Mouse (Mus musculus): ENCODE data around the gene Sf1. TPM values are rescaled to one million over a fixed set of nuclear protein-coding genes. Genes with fewer than 3 reads are reported as not detected.

Gene Sf1
- total and polyA plus RNA-seq, 2 experiments from 2014 or later = 38.3 to 41.8 TPM

DNA sequence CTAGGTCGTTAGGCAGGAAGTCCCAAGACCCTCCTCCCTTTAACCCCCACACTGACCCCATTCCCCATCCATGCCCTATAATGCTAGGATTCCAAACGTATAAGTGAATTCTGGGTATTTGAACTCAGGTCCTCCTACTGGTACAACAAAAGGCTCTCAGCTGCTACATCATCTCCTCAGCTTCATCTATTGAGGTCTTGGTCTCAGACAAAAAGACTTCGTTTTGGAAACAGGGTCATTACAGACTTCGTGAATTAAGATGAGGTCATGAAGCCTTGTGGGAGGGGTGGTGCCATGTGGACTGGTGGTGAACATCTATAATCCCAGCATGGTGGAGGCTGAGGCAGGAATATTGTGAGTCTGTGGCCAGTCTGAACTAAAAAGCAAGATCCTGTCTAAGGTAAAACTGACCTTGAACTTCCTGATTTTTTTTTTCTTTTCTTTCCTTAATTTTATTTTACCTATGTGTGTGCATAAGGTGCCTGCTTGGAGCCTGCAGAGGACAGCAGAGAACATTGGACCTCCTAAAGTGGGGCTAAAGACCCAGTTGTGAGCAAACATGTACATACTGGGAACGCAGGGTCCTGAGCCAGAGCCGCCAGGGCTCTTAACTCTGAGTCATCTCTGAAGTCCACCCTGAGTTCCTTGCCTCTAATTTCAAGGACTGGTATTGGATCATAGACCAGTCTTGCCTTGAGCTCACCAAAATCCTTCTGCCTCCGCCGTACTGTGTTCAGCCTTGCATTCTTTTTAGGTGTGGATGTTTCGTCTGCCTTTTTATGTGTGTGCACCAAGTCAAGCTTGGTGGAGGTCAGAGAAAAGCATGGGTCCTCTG, 29.5 kb upstream of the Sf1 start:
- 64% methylated on average over 9 of the region's 9 CpGs for WGBS
- H3K9ac ChIP-seq (replicated peaks; ENCODE audit: low read depth, low read length) = no peak overlapping the region
- no peaks in the 10 kb centered on the region for H3K27me3 ChIP-seq (ENCODE audit: control insufficient read depth, insufficient read depth, low read length)
- H3K4me2 ChIP-seq (ENCODE audit: low read depth, low read length) = peak overlapping the region; percentile 97
- H3K4me1 ChIP-seq (ENCODE audit: control insufficient read depth, insufficient read depth) = peaks cover 18% of the 10 kb centered on the region
- no peak for TF ChIP-seq EP300 (IDR thresholded peaks at IDR 0.05; ENCODE audit: low read depth)
- TF ChIP-seq CTCF (IDR thresholded peaks at IDR 0.05; ENCODE audit: low read depth) = no peak
- peak overlapping the region; percentile 79 for H3K27ac ChIP-seq (ENCODE audit: low read depth)
- peaks cover 22% of the 10 kb centered on the region for H3K36me3 ChIP-seq (replicated peaks; ENCODE audit: control insufficient read depth, insufficient read depth, low read length)
- H3K9me3 ChIP-seq (replicated peaks; ENCODE audit: control insufficient read depth, low read length) = no peaks in the 10 kb centered on the region
- DNase-seq (ENCODE audit: low spot score) (no peak), ATAC-seq (ENCODE audit: insufficient read depth, low read depth) (0 out of 2 replicates have a peak, but pooled peaks have one; percentile 0)
- H3K4me3 ChIP-seq (ENCODE audit: low read depth, low read length) = no peak overlapping the region

DNA sequence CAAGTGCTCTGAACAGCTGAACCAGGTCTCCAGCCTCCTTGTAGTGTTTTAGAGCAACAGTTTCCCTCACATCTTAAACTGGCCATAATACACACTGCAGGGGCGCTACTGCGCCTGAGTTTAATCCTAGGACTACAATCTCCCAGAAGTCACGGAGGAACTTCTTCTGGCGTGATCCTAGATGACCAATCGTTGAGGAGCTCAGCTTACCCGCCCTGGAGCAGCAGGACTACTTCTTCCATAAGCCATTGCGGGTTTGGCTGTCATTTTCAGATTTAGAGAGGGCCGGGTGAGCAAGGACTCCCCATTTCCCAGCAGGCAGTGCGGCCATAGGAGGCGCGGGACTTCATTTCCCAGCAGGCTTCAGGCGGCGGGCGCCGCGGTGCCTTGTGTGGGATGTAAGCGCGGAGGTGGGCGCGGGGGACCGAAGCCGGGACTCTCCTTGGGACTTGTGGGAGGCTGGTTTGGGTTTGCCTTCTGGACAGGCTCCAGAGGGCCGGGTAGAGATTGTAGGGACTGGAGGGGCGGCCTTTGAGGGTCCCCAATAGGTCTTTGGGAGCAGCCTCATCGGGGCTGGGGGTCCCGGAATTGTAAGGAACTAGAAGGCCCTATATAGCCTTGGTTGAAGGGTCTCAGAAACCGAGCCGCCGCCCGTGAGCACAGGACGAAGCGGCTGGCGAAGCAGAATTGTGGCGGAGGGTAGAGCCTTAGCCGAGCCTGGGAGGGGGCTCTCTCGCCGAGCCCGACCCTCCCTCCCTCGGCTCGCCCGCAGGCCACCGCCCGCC, 28.6 kb upstream of the Sf1 start, which contains the start of gene Men1:
TSS of gene Men1 (plus strand) at position 307 of the 785 bp plus-strand sequence.
- H3K27ac ChIP-seq (ENCODE audit: low read depth) = peak within 1 kb of the TSS; percentile 79
- WGBS = under 1% methylated on average over 35 of the region's 43 CpGs

DNA sequence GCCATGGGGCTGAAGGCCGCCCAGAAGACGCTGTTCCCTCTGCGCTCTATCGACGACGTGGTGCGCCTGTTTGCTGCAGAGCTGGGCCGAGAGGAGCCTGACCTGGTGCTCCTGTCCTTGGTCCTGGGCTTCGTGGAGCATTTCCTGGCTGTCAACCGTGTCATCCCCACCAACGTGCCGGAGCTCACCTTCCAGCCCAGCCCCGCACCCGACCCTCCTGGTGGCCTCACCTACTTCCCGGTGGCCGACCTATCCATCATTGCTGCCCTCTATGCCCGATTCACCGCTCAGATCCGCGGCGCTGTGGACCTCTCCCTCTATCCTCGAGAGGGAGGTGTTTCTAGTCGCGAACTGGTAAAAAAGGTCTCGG, 28.0 kb upstream of the Sf1 start:
- Histone ChIP-seq H3K4me3 (ENCODE audit: low read depth, low read length) (peak overlapping the region; percentile 78), H3K27me3 (ENCODE audit: control insufficient read depth, insufficient read depth, low read length) (no peaks in the 10 kb centered on the region), H3K4me2 (ENCODE audit: low read depth, low read length) (peak overlapping the region; percentile 97), H3K27ac (ENCODE audit: low read depth) (peak overlapping the region; percentile 33), H3K36me3 (replicated peaks; ENCODE audit: control insufficient read depth, insufficient read depth, low read length) (peaks cover 34% of the 10 kb centered on the region), H3K9me3 (replicated peaks; ENCODE audit: control insufficient read depth, low read length) (no peaks in the 10 kb centered on the region), H3K9ac (replicated peaks; ENCODE audit: low read depth, low read length) (peak overlapping the region; percentile 65), H3K4me1 (ENCODE audit: control insufficient read depth, insufficient read depth) (peaks cover 20% of the 10 kb centered on the region)
- no peak for DNase-seq (ENCODE audit: low spot score)
- peak; percentile 7; the same call in 1 of the 2 replicates for ATAC-seq (ENCODE audit: insufficient read depth, low read depth)
- TF ChIP-seq CTCF (IDR thresholded peaks at IDR 0.05; ENCODE audit: low read depth) = no peak
- TF ChIP-seq EP300 (IDR thresholded peaks at IDR 0.05; ENCODE audit: low read depth) = no peak
- WGBS = 0% methylated on average over 21 of the region's 25 CpGs

More for the DNA sequence above, 28.6 kb upstream of the Sf1 start, which contains the start of gene Men1:
- H3K36me3 ChIP-seq (replicated peaks; ENCODE audit: control insufficient read depth, insufficient read depth, low read length) = peaks cover 31% of the 10 kb centered on the region
- no peaks in the 10 kb centered on the region for H3K9me3 ChIP-seq (replicated peaks; ENCODE audit: control insufficient read depth, low read length)
- no peaks in the 10 kb centered on the region for H3K27me3 ChIP-seq (ENCODE audit: control insufficient read depth, insufficient read depth, low read length)
- peaks cover 18% of the 10 kb centered on the region for H3K4me1 ChIP-seq (ENCODE audit: control insufficient read depth, insufficient read depth)
- H3K9ac ChIP-seq (replicated peaks; ENCODE audit: low read depth, low read length) = peak within 1 kb of the TSS; percentile 65
- peak; percentile 40; the same call in 1 of the 2 replicates for TF ChIP-seq CTCF (IDR thresholded peaks at IDR 0.05; ENCODE audit: low read depth)
- no peak for TF ChIP-seq EP300 (IDR thresholded peaks at IDR 0.05; ENCODE audit: low read depth)
- peak within 1 kb of the TSS; percentile 97 for H3K4me2 ChIP-seq (ENCODE audit: low read depth, low read length)
- ATAC-seq (ENCODE audit: insufficient read depth, low read depth) (peak; percentile 93), DNase-seq (ENCODE audit: low spot score) (peak; percentile 99)
- H3K4me3 ChIP-seq (ENCODE audit: low read depth, low read length) = peak within 1 kb of the TSS; percentile 78

DNA sequence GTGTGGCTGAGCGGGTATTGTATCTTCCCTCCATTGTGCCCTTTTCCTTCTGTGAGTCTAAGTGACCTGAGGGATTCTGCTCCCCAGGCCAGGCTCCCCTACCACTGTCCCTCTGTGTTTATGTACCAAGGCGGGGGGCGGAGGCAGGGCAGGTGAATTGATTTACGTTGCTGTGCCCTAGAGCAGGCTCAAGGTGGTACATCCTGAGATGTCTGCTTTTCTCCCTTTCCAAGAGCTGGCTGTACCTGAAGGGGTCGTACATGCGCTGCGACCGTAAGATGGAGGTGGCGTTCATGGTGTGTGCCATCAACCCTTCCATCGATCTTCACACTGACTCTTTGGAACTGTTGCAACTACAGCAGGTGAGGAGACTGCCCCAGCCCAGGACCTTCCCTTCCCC, 26.6 kb upstream of the Sf1 start:
- ATAC-seq (ENCODE audit: insufficient read depth, low read depth) (no peak), DNase-seq (ENCODE audit: low spot score) (no peak)
- Histone ChIP-seq H3K4me2 (ENCODE audit: low read depth, low read length) (peak overlapping the region; percentile 97; the same call in 1 of the 2 replicates), H3K27ac (ENCODE audit: low read depth) (no peak overlapping the region), H3K4me1 (ENCODE audit: control insufficient read depth, insufficient read depth) (peaks cover 20% of the 10 kb centered on the region), H3K9ac (replicated peaks; ENCODE audit: low read depth, low read length) (no peak overlapping the region), H3K27me3 (ENCODE audit: control insufficient read depth, insufficient read depth, low read length) (no peaks in the 10 kb centered on the region), H3K4me3 (ENCODE audit: low read depth, low read length) (no peak overlapping the region), H3K36me3 (replicated peaks; ENCODE audit: control insufficient read depth, insufficient read depth, low read length) (peaks cover 34% of the 10 kb centered on the region), H3K9me3 (replicated peaks; ENCODE audit: control insufficient read depth, low read length) (no peaks in the 10 kb centered on the region)
- 95% methylated on average over 10 of the region's 10 CpGs for WGBS
- TF ChIP-seq EP300 (IDR thresholded peaks at IDR 0.05; ENCODE audit: low read depth) (no peak), CTCF (IDR thresholded peaks at IDR 0.05; ENCODE audit: low read depth) (no peak)

DNA sequence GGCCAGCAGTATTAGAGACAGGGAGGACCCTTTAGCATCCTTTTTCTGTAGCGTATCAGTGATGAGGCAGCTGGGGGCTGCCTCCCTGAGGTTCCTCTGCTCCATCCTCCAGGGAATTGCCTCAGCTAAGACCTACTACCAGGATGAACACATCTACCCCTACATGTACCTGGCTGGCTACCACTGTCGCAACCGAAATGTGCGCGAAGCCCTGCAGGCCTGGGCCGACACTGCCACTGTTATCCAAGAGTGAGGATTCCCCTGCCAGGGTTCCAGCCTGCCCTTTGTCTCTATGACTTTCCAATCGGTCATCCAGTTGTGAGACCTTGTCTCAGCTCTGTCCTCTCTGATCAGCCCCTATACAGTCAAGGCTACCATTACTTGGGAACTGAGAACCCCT, 25.3 kb upstream of the Sf1 start:
- Histone ChIP-seq H3K36me3 (replicated peaks; ENCODE audit: control insufficient read depth, insufficient read depth, low read length) (peaks cover 34% of the 10 kb centered on the region), H3K4me1 (ENCODE audit: control insufficient read depth, insufficient read depth) (peaks cover 19% of the 10 kb centered on the region), H3K4me3 (ENCODE audit: low read depth, low read length) (no peak overlapping the region), H3K27ac (ENCODE audit: low read depth) (no peak overlapping the region), H3K9me3 (replicated peaks; ENCODE audit: control insufficient read depth, low read length) (no peaks in the 10 kb centered on the region), H3K9ac (replicated peaks; ENCODE audit: low read depth, low read length) (no peak overlapping the region), H3K27me3 (ENCODE audit: control insufficient read depth, insufficient read depth, low read length) (no peaks in the 10 kb centered on the region), H3K4me2 (ENCODE audit: low read depth, low read length) (no peak overlapping the region)
- ATAC-seq (ENCODE audit: insufficient read depth, low read depth) (no peak), DNase-seq (ENCODE audit: low spot score) (no peak)
- 93% methylated on average over 7 of the region's 7 CpGs for WGBS
- TF ChIP-seq EP300 (IDR thresholded peaks at IDR 0.05; ENCODE audit: low read depth) (no peak), CTCF (IDR thresholded peaks at IDR 0.05; ENCODE audit: low read depth) (no peak)

Data from heart, postnatal 0 days (tissue).